Mouse (Mus musculus) heart, embryonic 11.5 days (tissue): ENCODE results near the gene Intu. TPM values are rescaled to one million over a fixed set of nuclear protein-coding genes. Genes with fewer than 3 reads are reported as not detected.

ENCODE experiments used
- ATAC-seq: fragments of 200-750 bp; cut with Nextera tagmentation; replicated peaks from 2 replicates; pipeline ENCODE4 v1.8.0; 2017; ENCODE audit warnings: moderate library complexity; ENCODE audit not compliant: insufficient number of reproducible peaks, low FRiP score, low TSS enrichment
- H3K27ac ChIP-seq: fragments of 300-500 bp; sonication (generic); 2 replicates; pipeline ENCODE4 v1.5.1; 2014; ENCODE audit warnings: mild to moderate bottlenecking, low read depth, low read length
- H3K27me3 ChIP-seq: fragments of 300-500 bp; sonication (generic); 2 replicates; pipeline ENCODE4 v1.6.1; 2014; ENCODE audit warnings: mild to moderate bottlenecking, low read length, mixed read lengths; ENCODE audit not compliant: control insufficient read depth, insufficient read depth
- H3K36me3 ChIP-seq: fragments of 300-500 bp; sonication (generic); 2 replicates; pipeline ENCODE4 v1.6.1; 2014; ENCODE audit warnings: mild to moderate bottlenecking, low read length, moderate library complexity, mixed read lengths; ENCODE audit not compliant: control insufficient read depth, insufficient read depth
- H3K4me1 ChIP-seq: fragments of 300-500 bp; sonication (generic); 2 replicates; pipeline ENCODE4 v1.6.1; 2014; ENCODE audit warnings: low read length; ENCODE audit not compliant: control insufficient read depth, insufficient read depth
- H3K4me2 ChIP-seq: fragments of 300-500 bp; sonication (generic); 2 replicates; pipeline ENCODE4 v1.6.1; 2014; ENCODE audit warnings: mild to moderate bottlenecking, moderate library complexity
- H3K4me3 ChIP-seq: fragments of 300-500 bp; sonication (generic); 2 replicates; pipeline ENCODE4 v1.5.1; 2014; ENCODE audit warnings: low read depth, low read length
- H3K9ac ChIP-seq: fragments of 300-500 bp; sonication (generic); 2 replicates; pipeline ENCODE4 v1.6.1; 2014; ENCODE audit warnings: mild to moderate bottlenecking, low read depth, low read length, moderate library complexity
- H3K9me3 ChIP-seq: fragments of 300-500 bp; sonication (generic); replicated peaks from 2 replicates; pipeline ENCODE4 v1.6.1; 2016; ENCODE audit warnings: low read length; ENCODE audit not compliant: control insufficient read depth
- WGBS: fragments of 180-500 bp; shearing (Covaris S2); extraction: QIAGEN DNeasy Blood & Tissue Kit; methylation state at CpG from one replicate; pipeline ENCODE4 v1.1.7; 2014; ENCODE audit not compliant: insufficient replicate concordance; 5-methylcytosine and 5-hydroxymethylcytosine counted together
- microRNA-seq: library from miRNA; unstranded; fragments of <30 nt; microRNA quantifications from one replicate; pipeline ENCODE4, GENCODE M21; 2016; ENCODE audit warnings: borderline number of aligned reads
- polyA plus RNA-seq: library from polyadenylated mRNA; unstranded; fragments of >200 nt; fragmentation: Nextera tagmentation; extraction: Ambion mirVana; gene quantifications from 2 replicates; pipeline ENCODE4 v1.2.1, GENCODE M21; 2014

Gene Intu
- polyA plus RNA-seq, 1 experiment from 2014 or later = 4.1 TPM

DNA sequence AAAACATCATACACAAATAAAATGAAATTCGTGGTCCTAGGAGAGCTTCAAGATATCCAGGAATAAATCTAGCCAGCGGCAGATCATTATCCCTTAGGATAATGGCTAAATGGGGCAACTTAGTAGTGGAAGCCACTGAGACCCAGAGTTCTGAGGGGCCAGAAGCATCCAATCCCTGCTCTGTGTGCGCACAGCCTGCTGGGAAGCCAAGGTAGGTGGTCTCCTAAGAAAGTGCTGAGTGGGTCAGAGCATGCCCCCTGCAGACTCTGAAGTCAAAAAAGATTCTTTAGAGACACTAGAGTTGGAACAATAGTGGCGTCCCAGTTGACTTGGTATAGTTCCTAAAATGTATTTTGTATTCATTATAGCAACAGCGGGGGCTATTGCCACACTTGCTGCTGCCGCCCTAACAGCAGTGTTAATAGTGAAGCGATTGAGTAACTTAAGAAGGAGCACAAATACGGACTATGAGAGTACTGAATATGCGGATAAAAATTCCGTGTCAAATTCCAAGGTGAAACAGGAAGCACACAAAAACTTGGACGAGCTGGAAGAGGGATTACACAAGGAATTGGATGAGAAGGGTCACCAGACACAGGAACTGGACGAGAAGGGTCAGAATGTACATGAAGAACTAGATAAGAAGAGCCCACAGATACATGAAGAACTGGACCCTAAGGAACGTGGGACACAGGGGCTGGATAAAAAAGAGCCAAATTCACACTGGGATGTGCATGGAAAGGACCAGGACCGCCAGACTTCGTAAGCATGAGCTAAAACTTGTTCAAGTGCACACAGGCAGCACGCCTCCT, 213.1 kb downstream of the Intu start, which contains the start of gene Hspa4l:
Hspa4l (plus strand) TSS at position 472 of the 812 bp plus-strand sequence.
- peak within 1 kb of the TSS; percentile 98 for H3K4me2 ChIP-seq
- ATAC-seq = no peak
- H3K27me3 ChIP-seq = no peaks in the 10 kb centered on the region

DNA sequence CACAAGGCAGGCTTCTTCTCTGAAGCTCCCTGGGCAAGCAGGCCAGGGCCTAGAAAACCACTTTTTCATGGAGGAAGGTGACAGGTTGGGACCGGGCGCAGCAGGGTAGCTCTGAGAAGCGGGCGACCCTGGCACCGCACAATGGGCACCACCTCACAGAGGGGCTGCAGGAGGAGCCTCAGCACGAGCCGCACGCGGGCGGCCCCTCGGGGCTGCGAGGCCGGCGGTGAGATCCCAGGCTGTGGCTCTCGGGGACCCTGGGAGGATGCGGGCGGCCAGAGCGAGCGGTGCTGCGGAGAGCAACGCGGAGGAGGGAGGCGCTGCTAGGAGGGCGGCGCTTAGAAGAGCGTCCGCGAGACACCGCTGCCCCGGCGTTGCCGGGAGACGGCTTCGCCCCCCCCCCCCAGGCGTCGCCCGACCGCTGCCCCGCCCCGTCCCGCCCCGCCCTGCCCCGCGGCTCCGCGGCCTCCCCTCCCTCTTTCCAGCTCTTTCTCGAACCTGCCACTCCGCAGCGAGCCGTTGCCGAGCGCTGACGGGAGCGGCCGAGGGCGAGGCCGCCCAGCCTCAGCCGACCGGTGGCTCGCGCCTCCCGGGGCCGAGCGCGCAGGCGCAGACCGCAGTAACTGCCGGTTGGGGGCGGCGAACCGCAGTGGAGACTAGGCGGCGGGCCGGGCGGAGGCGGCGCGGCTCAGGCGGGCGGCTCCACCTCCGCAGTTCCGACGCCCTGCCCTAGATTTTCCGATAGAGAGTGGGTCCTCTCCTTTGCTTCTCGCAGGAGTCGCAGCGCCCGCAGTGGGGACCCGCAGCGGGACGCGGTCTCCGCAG, 214.0 kb downstream of the Intu start:
- H3K27me3 ChIP-seq = no peaks in the 10 kb centered on the region
- peak overlapping the region; percentile 85 for H3K27ac ChIP-seq
- peaks cover 7% of the 10 kb centered on the region for H3K4me1 ChIP-seq
- H3K9ac ChIP-seq = peak overlapping the region; percentile 65
- H3K36me3 ChIP-seq = no peaks in the 10 kb centered on the region
- peak; percentile 93 for ATAC-seq
- WGBS = under 1% methylated on average over 43 of the region's 93 CpGs
- H3K9me3 ChIP-seq = no peaks in the 10 kb centered on the region
- peak overlapping the region; percentile 74 for H3K4me3 ChIP-seq
- peak overlapping the region; percentile 98 for H3K4me2 ChIP-seq

More for the DNA sequence above, 213.1 kb downstream of the Intu start, which contains the start of gene Hspa4l:
- Histone ChIP-seq H3K27ac (peak within 1 kb of the TSS; percentile 85), H3K4me1 (peaks cover 7% of the 10 kb centered on the region), H3K9ac (peak within 1 kb of the TSS; percentile 65), H3K36me3 (no peaks in the 10 kb centered on the region), H3K9me3 (no peaks in the 10 kb centered on the region), H3K4me3 (peak within 1 kb of the TSS; percentile 74)
- 26% methylated on average over 16 of the region's 16 CpGs for WGBS

DNA sequence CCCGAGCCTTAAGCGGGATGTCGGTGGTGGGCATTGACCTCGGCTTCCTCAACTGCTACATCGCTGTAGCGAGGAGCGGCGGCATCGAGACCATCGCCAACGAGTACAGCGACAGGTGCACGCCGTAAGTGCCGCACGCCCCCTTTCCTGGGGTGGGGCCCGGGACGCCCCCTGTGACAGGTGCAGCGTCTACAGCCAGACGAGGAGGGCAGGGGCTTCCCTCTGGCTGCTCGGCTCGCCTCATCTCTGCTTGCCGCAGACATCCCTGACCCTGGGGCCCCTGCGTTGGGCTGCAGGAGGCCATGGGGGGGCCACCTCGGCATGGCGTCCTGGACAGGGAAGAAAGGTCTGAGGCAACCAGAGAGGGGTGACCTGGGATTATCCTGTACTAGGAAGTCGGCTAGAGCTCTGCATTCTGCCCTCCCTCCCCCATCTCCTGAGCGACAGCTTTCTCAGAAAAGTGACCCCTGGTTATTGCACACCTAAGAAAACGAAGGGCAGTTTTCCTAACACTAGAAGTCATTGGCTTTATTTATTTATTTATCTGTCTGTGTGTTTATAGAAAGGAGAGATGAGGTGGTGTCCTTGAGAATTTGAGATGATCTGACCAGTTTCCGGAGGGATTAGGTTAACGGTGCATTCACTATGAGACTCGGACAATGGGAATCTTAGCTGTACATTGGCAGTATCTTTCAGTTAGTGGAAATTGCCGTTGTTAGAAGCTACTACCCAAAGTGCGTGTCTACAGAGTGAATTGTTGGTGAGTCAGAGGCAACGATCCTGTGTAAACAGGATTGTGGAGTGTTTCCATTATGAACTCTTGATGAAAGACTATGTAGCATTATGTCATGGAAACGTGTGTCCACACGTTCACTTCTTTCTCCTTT, 214.8 kb downstream of the Intu start:
- Histone ChIP-seq H3K4me1 (peaks cover 7% of the 10 kb centered on the region), H3K27me3 (no peaks in the 10 kb centered on the region), H3K27ac (peak overlapping the region; percentile 85), H3K4me3 (peak overlapping the region; percentile 74), H3K9me3 (no peaks in the 10 kb centered on the region), H3K4me2 (peak overlapping the region; percentile 98), H3K9ac (peak overlapping the region; percentile 65), H3K36me3 (no peaks in the 10 kb centered on the region)
- WGBS = 4% methylated on average over 36 of the region's 37 CpGs
- ATAC-seq = peak; percentile 33

Small RNA genes lying within 50 kb of the gene (microRNA-seq; reads per million reads assigned to microRNA genes)
- not detected for gene Gm23810

Other genes starting within 250 kb of the Intu start
- gene Slc25a31, start 177.6 kb downstream of the Intu start, polyA plus RNA-seq = 0.56 and 0.66 TPM in 2 replicates
- gene Hspa4l, start 213.2 kb downstream of the Intu start, polyA plus RNA-seq = 30.0 and 31.1 TPM in 2 replicates